Mouse (Mus musculus) monocyte, adult 2 months (primary cell): ENCODE results near the gene Srms.

ENCODE experiments used
- DNase-seq, 2 experiments: peaks; one replicate each; pipeline ENCODE4 v3.0.0; 2022; ENCODE audit warnings: low spot score in 2 of 2, low read depth in 1 of 2

Srms gene

GRCm38 (mm10) chr2:181174646-181175045 is 38.3 kb downstream of the Srms start:
- no peak for DNase-seq

GRCm38 (mm10) chr2:181166469-181166868 is 46.5 kb downstream of the Srms start:
- no peak for DNase-seq

GRCm38 (mm10) chr2:181160821-181161220 is 52.2 kb downstream of the Srms start:
- DNase-seq: no peak

- DNase-seq: no peak
These were observed 53.2 kb downstream of the Srms start for GRCm38 (mm10) chr2:181159771-181160170.

GRCm38 (mm10) chr2:181159091-181159514 is 53.9 kb downstream of the Srms start:
- no peak for DNase-seq

- no peak for DNase-seq
These were observed 54.5 kb downstream of the Srms start for GRCm38 (mm10) chr2:181158471-181158870.

GRCm38 (mm10) chr2:181157716-181158302 is 55.2 kb downstream of the Srms start:
- no peak for DNase-seq

GRCm38 (mm10) chr2:181157180-181157579 is 55.8 kb downstream of the Srms start:
- DNase-seq: no peak

GRCm38 (mm10) chr2:181156248-181157121 is 56.5 kb downstream of the Srms start, which contains the start of gene Eef1a2:
Gene Eef1a2 (minus strand): TSS chr2:181157014.
- DNase-seq: no peak

- no peak for DNase-seq
These were observed 57.2 kb downstream of the Srms start for GRCm38 (mm10) chr2:181155801-181156200.
